Mouse (Mus musculus) kidney, embryonic 16.5 days (tissue): ENCODE results near the gene Olfr1222. TPM values are rescaled to one million over a fixed set of nuclear protein-coding genes. Genes with fewer than 3 reads are reported as not detected.
"Not testable (repeated sequence)": the region's sequence is repeated elsewhere in the genome, so short reads cannot be mapped to it uniquely, and the experiment has no call there.

Experiments used
- ATAC-seq: fragments of 200-750 bp; cut with Nextera tagmentation; 2 replicates; pipeline ENCODE4 v1.8.0; 2017; ENCODE audit warnings: moderate TSS enrichment; ENCODE audit not compliant: low FRiP score, low TSS enrichment
- H3K27ac ChIP-seq: fragments of 300-500 bp; sonication (generic); 2 replicates; pipeline ENCODE4 v1.5.1; 2014; ENCODE audit warnings: low read length
- H3K27me3 ChIP-seq: fragments of 300-500 bp; sonication (generic); 2 replicates; pipeline ENCODE4 v1.6.1; 2014; ENCODE audit warnings: low read length, control low read depth, mixed read lengths; ENCODE audit not compliant: insufficient read depth
- H3K36me3 ChIP-seq: fragments of 300-500 bp; sonication (generic); 2 replicates; pipeline ENCODE4 v1.6.1; 2014; ENCODE audit warnings: low read length, control low read depth, mixed read lengths; ENCODE audit not compliant: insufficient read depth
- H3K4me1 ChIP-seq: fragments of 300-500 bp; sonication (generic); 2 replicates; pipeline ENCODE4 v1.6.1; 2014; ENCODE audit warnings: low read length, control low read depth, mixed read lengths; ENCODE audit not compliant: insufficient read depth
- H3K4me2 ChIP-seq: fragments of 300-500 bp; sonication (generic); replicated peaks from 2 replicates; pipeline ENCODE4 v1.6.1; 2014; ENCODE audit warnings: low read depth, low read length
- H3K4me3 ChIP-seq: fragments of 300-500 bp; sonication (generic); 2 replicates; pipeline ENCODE4 v1.5.1; 2014; ENCODE audit warnings: mild to moderate bottlenecking, low read length
- H3K9ac ChIP-seq: fragments of 300-500 bp; sonication (generic); replicated peaks from 2 replicates; pipeline ENCODE4 v1.6.1; 2014; ENCODE audit warnings: low read length
- H3K9me3 ChIP-seq: fragments of 300-500 bp; sonication (generic); 2 replicates; pipeline ENCODE4 v1.6.1; 2016; ENCODE audit warnings: low read length, control low read depth
- WGBS: fragments of 180-500 bp; shearing (Covaris S2); extraction: QIAGEN DNeasy Blood & Tissue Kit; methylation state at CpG from one replicate; pipeline ENCODE4 v1.1.7; 2014; 5-methylcytosine and 5-hydroxymethylcytosine counted together
- polyA plus RNA-seq: library from polyadenylated mRNA; unstranded; fragments of >200 nt; fragmentation: Nextera tagmentation; extraction: Ambion mirVana; gene quantifications from 2 replicates; pipeline ENCODE4 v1.2.1, GENCODE M21; 2015

Gene Olfr1222
- polyA plus RNA-seq = not detected in 2 replicates

- ATAC-seq = no peak
- no peaks in the 10 kb centered on the region for H3K27me3 ChIP-seq
- no peak within 1 kb of the TSS for H3K27ac ChIP-seq
- H3K4me2 ChIP-seq = no peak within 1 kb of the TSS
- H3K4me3 ChIP-seq = no peak within 1 kb of the TSS
- no peaks in the 10 kb centered on the region for H3K9me3 ChIP-seq
- WGBS = 65% methylated on average over 3 of the region's 3 CpGs
- H3K9ac ChIP-seq = no peak within 1 kb of the TSS
- no peaks in the 10 kb centered on the region for H3K4me1 ChIP-seq
- no peaks in the 10 kb centered on the region for H3K36me3 ChIP-seq
Measured at GRCm38 (mm10) chr2:89132954-89133353, at the start of gene Olfr1222. TSS of gene Olfr1222 (minus strand) at chr2:89133054.

- Histone ChIP-seq H3K9me3 (no peaks in the 10 kb centered on the region), H3K4me3 (no peak within 1 kb of the TSS), H3K27ac (no peak within 1 kb of the TSS), H3K4me1 (no peaks in the 10 kb centered on the region), H3K9ac (no peak within 1 kb of the TSS), H3K27me3 (no peaks in the 10 kb centered on the region), H3K36me3 (no peaks in the 10 kb centered on the region), H3K4me2 (no peak within 1 kb of the TSS)
- ATAC-seq = no peak
- WGBS = 85% methylated on average over 1 of the region's 1 CpGs
Measured at GRCm38 (mm10) chr2:89174569-89174968, 41.7 kb upstream of the Olfr1222 start, which contains the start of gene Olfr1225. TSS of gene Olfr1225 (minus strand) at chr2:89174669.

GRCm38 (mm10) chr2:89164711-89165110 is 31.9 kb upstream of the Olfr1222 start:
- H3K9me3 ChIP-seq, H3K4me1 ChIP-seq, ATAC-seq, H3K4me2 ChIP-seq, H3K9ac ChIP-seq, H3K27me3 ChIP-seq, H3K36me3 ChIP-seq, H3K4me3 ChIP-seq, H3K27ac ChIP-seq: not testable (repeated sequence)
- WGBS = 90% methylated on average over 4 of the region's 4 CpGs

- WGBS = 93% methylated on average over 8 of the region's 8 CpGs
- H3K36me3 ChIP-seq, H3K4me2 ChIP-seq, H3K9me3 ChIP-seq, H3K27ac ChIP-seq, H3K9ac ChIP-seq, H3K4me3 ChIP-seq, ATAC-seq, H3K27me3 ChIP-seq, H3K4me1 ChIP-seq: not testable (repeated sequence)
Measured at GRCm38 (mm10) chr2:89163991-89164390, 31.1 kb upstream of the Olfr1222 start, which contains the start of gene Olfr1224-ps1. TSS of gene Olfr1224-ps1 (minus strand) at chr2:89164091.

- no peak for ATAC-seq
- no peak within 1 kb of the TSS for H3K4me3 ChIP-seq
- H3K9me3 ChIP-seq = no peaks in the 10 kb centered on the region
- 59% methylated on average over 1 of the region's 1 CpGs for WGBS
- no peaks in the 10 kb centered on the region for H3K27me3 ChIP-seq
- no peaks in the 10 kb centered on the region for H3K36me3 ChIP-seq
- H3K27ac ChIP-seq = no peak within 1 kb of the TSS
- H3K9ac ChIP-seq = no peak within 1 kb of the TSS
- no peak within 1 kb of the TSS for H3K4me2 ChIP-seq
- H3K4me1 ChIP-seq = no peaks in the 10 kb centered on the region
Measured at GRCm38 (mm10) chr2:89151460-89151859, 18.6 kb upstream of the Olfr1222 start, which contains the start of gene Olfr1223. TSS of gene Olfr1223 (minus strand) at chr2:89151560.

- Histone ChIP-seq H3K27ac (no peak within 1 kb of the TSS), H3K4me2 (no peak within 1 kb of the TSS), H3K4me3 (no peak within 1 kb of the TSS), H3K4me1 (no peaks in the 10 kb centered on the region), H3K36me3 (no peaks in the 10 kb centered on the region), H3K9me3 (no peaks in the 10 kb centered on the region), H3K27me3 (no peaks in the 10 kb centered on the region), H3K9ac (no peak within 1 kb of the TSS)
- 87% methylated on average over 2 of the region's 2 CpGs for WGBS
- no peak for ATAC-seq
Measured at GRCm38 (mm10) chr2:89117183-89117582, 15.7 kb downstream of the Olfr1222 start, which contains the start of gene Olfr1221. TSS of gene Olfr1221 (minus strand) at chr2:89117283.

- Histone ChIP-seq H3K4me1 (no peaks in the 10 kb centered on the region), H3K27me3 (no peaks in the 10 kb centered on the region)
- ATAC-seq = no peak
Measured at GRCm38 (mm10) chr2:89106735-89107134, 26.1 kb downstream of the Olfr1222 start, which contains the start of gene Olfr1220. TSS of gene Olfr1220 (minus strand) at chr2:89106835.

GRCm38 (mm10) chr2:89105651-89106050 is 27.2 kb downstream of the Olfr1222 start:
- Histone ChIP-seq H3K4me1 (no peaks in the 10 kb centered on the region), H3K27ac (no peak overlapping the region), H3K9ac (no peak overlapping the region), H3K36me3 (no peaks in the 10 kb centered on the region), H3K4me2 (no peak overlapping the region), H3K27me3 (no peaks in the 10 kb centered on the region), H3K9me3 (no peaks in the 10 kb centered on the region), H3K4me3 (no peak overlapping the region)
- ATAC-seq = no peak

More at GRCm38 (mm10) chr2:89106735-89107134, 26.1 kb downstream of the Olfr1222 start, which contains the start of gene Olfr1220:
- Histone ChIP-seq H3K36me3 (no peaks in the 10 kb centered on the region), H3K9me3 (no peaks in the 10 kb centered on the region), H3K4me3 (no peak within 1 kb of the TSS), H3K9ac (no peak within 1 kb of the TSS), H3K4me2 (no peak within 1 kb of the TSS), H3K27ac (no peak within 1 kb of the TSS)
- WGBS = 72% methylated on average over 3 of the region's 3 CpGs

- no peaks in the 10 kb centered on the region for H3K4me1 ChIP-seq
- no peaks in the 10 kb centered on the region for H3K27me3 ChIP-seq
- H3K27ac ChIP-seq = no peak overlapping the region
- H3K36me3 ChIP-seq = no peaks in the 10 kb centered on the region
- WGBS = 95% methylated on average over 1 of the region's 1 CpGs
- H3K4me2 ChIP-seq = no peak overlapping the region
- H3K9ac ChIP-seq = no peak overlapping the region
- H3K4me3 ChIP-seq = no peak overlapping the region
- no peak for ATAC-seq
- H3K9me3 ChIP-seq = no peaks in the 10 kb centered on the region
Measured at GRCm38 (mm10) chr2:89093848-89094247, 39.0 kb downstream of the Olfr1222 start.

- no peak within 1 kb of the TSS for H3K27ac ChIP-seq
- 76% methylated on average over 1 of the region's 1 CpGs for WGBS
- no peaks in the 10 kb centered on the region for H3K27me3 ChIP-seq
- H3K9ac ChIP-seq = no peak within 1 kb of the TSS
- no peaks in the 10 kb centered on the region for H3K9me3 ChIP-seq
- no peak within 1 kb of the TSS for H3K4me2 ChIP-seq
- ATAC-seq = no peak
- H3K36me3 ChIP-seq = no peaks in the 10 kb centered on the region
- H3K4me3 ChIP-seq = no peak within 1 kb of the TSS
- no peaks in the 10 kb centered on the region for H3K4me1 ChIP-seq
Measured at GRCm38 (mm10) chr2:89083413-89083812, 49.4 kb downstream of the Olfr1222 start, which contains the start of gene Olfr1219. TSS of gene Olfr1219 (minus strand) at chr2:89083513.
